ENCODE assay signal across 40 mouse cellular contexts in the genomic region with DNA sequence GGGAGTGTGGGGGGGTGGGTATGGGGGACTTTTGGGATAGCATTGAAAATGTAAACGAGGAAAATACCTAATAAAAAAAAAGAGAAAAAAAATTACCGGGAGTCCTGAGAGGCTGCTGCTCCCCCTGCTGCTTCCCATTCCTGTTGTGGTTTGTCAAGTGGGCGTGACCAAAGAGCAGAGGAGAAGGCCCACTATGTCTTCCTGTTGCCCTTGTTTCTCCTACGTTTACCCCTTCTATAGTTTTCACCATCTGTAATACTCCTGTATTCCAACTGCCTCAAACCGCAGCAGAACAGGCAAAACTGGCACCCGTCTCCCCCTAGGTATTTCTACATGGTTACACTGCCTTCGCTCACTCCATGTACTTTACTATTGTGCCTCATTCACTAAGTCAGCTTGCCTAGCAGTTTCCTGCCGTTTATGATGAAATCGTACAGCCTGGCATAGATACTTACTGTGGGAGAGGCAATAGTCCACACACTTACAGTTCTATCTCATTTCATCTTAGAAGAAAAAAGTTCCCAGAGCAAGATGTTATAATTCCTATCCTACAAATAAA. TPM values are rescaled to one million over a fixed set of nuclear protein-coding genes. Genes with fewer than 3 reads are reported as not detected.
DNase-seq lines count a peak whose midpoint lies in the region; ATAC-seq and TF ChIP-seq lines count a peak whose summit lies in the region.
"Had no signal": no experiment of that assay in that cellular context is flagged by ENCODE, and none has a peak within 500 bp of the region (broad histone marks: within the 10 kb centered on the region; RNA-seq: fewer than 3 reads in every experiment).

No protein-coding gene starts in this region.

- intact Hi-C loops in heart, adult 2 months (cut with DNase I), result no loop called here

- no peak overlapping the region for H3K9ac ChIP-seq in heart, adult 2 months (ENCODE audit: low read depth, low read length)
- H3K9ac ChIP-seq: embryonic facial prominence, embryonic 13.5 days; forebrain, embryonic 15.5 days; heart, embryonic 13.5 days; liver, embryonic 15.5 days; lung, embryonic 15.5 days; midbrain, embryonic 15.5 days had no signal

- TF ChIP-seq POLR2A in heart, adult 2 months (IDR thresholded peaks at IDR 0.05; ENCODE audit: insufficient read depth, low read depth, low read length), result no peak

- H3K36me3 ChIP-seq in heart, adult 2 months (ENCODE audit: control insufficient read depth, insufficient read depth, low read length), result no peaks in the 10 kb centered on the region
- H3K36me3 ChIP-seq: embryonic facial prominence, embryonic 13.5 days; forebrain, embryonic 10.5 days; forebrain, embryonic 15.5 days; heart, embryonic 13.5 days; hindbrain, embryonic 10.5 days; liver, embryonic 15.5 days; lung, embryonic 15.5 days; midbrain, embryonic 15.5 days had no signal

- TF ChIP-seq EP300 in heart, adult 2 months (IDR thresholded peaks at IDR 0.05; ENCODE audit: insufficient read depth, low read depth, low read length), result no peak

- no peaks in the 10 kb centered on the region for H3K79me2 ChIP-seq in heart, adult 2 months (replicated peaks; ENCODE audit: control insufficient read depth, insufficient read depth, low read length)

- DNase-seq in heart, adult 11 months, result peak; percentile 86
- no peak for DNase-seq in heart, adult 2 months
- DNase-seq in thymus, postnatal 14 days, result peak; percentile 7
- no peak for DNase-seq in thymus, postnatal 0 days (ENCODE audit: low spot score)
- no peak for DNase-seq in kidney, adult 8-10 months
- DNase-seq in lung, postnatal 25 days (ENCODE audit: low spot score), result no peak
- DNase-seq: adrenal gland, adult 2 months; adrenal gland, postnatal 36 days; cerebellum, adult 9-10 months; cerebellum, postnatal 36 days; gastrocnemius, postnatal 25 days; heart, postnatal 10 days; kidney, adult 18-20 months; kidney, postnatal 36 days; left cerebral cortex, postnatal 4 days; lung, postnatal 36 days; right cerebral cortex, postnatal 4 days had no signal

- no peaks in the 10 kb centered on the region for H3K27me3 ChIP-seq in heart, adult 2 months (ENCODE audit: control insufficient read depth, insufficient read depth, low read length)
- H3K27me3 ChIP-seq: embryonic facial prominence, embryonic 13.5 days; forebrain, embryonic 15.5 days; heart, embryonic 13.5 days; liver, embryonic 15.5 days; lung, embryonic 15.5 days; midbrain, embryonic 15.5 days had no signal

- 81% methylated on average over 9 of the region's 9 CpGs for WGBS in heart, adult 2 months

- no peak for TF ChIP-seq CTCF in heart, adult 2 months (IDR thresholded peaks at IDR 0.05)

- no peaks in the 10 kb centered on the region for H3K4me1 ChIP-seq in heart, adult 2 months (ENCODE audit: control insufficient read depth, insufficient read depth, low read length)
- H3K4me1 ChIP-seq: embryonic facial prominence, embryonic 13.5 days; forebrain, embryonic 10.5 days; heart, embryonic 13.5 days; liver, embryonic 15.5 days; lung, embryonic 15.5 days; midbrain, embryonic 15.5 days had no signal

- no peak overlapping the region for H3K4me3 ChIP-seq in heart, adult 2 months
- H3K4me3 ChIP-seq: embryonic facial prominence, embryonic 13.5 days; forebrain, embryonic 10.5 days; forebrain, embryonic 15.5 days; heart, embryonic 13.5 days; hindbrain, embryonic 10.5 days; layer of hippocampus, adult 2 months; liver, embryonic 15.5 days; lung, embryonic 15.5 days; midbrain, embryonic 15.5 days had no signal

- ATAC-seq in common myeloid progenitor, adult 5-6 weeks (replicated peaks; ENCODE audit: low read depth, poor library complexity, severe bottlenecking), result peak; percentile 76
- ATAC-seq in megakaryocyte progenitor cell, adult 5-6 weeks (replicated peaks; ENCODE audit: poor library complexity), result peak; percentile 87
- ATAC-seq: forebrain, embryonic 15.5 days; hindbrain, embryonic 16.5 days; midbrain, embryonic 15.5 days had no signal

- H3K27ac ChIP-seq in heart, adult 2 months, result no peak overlapping the region
- H3K27ac ChIP-seq: embryonic facial prominence, embryonic 13.5 days; forebrain, embryonic 10.5 days; forebrain, embryonic 15.5 days; heart, embryonic 13.5 days; hindbrain, embryonic 10.5 days; layer of hippocampus, adult 2 months; liver, embryonic 15.5 days; lung, embryonic 15.5 days; midbrain, embryonic 15.5 days; stomach, postnatal 0 days had no signal

RNA-seq across cellular contexts. Expression of gene Snx13, which starts 28.2 kb away (rescaled TPM):
- total RNA-seq in heart, adult 2 months (2021), result 10 to 100 TPM; 54.5 to 63.6 TPM
- 10.9 and 23.7 TPM in 2 replicates for polyA plus RNA-seq in heart, adult 2 months (2012; rRNA removed)
- 20.8 and 22.7 TPM in 2 replicates for polyA plus RNA-seq in thymus, postnatal 0 days (2015; fragmentation: Nextera tagmentation; extraction: Ambion mirVana)
- 18.7 and 33.2 TPM in 2 replicates for total RNA-seq in common myeloid progenitor, adult 5-6 weeks (2017)
- 16.9 and 20.6 TPM in 2 replicates for total RNA-seq in megakaryocyte progenitor cell, adult 5-6 weeks (2015)
- total RNA-seq in megakaryocyte progenitor cell, adult 5-6 weeks (2017), result 23.2 and 42.2 TPM in 2 replicates

RNA-seq across cellular contexts. Expression of gene Prps1l1, which starts 34.2 kb away (rescaled TPM):
- not detected for total RNA-seq in heart, adult 2 months (2021)
- not detected in 2 replicates for polyA plus RNA-seq in heart, adult 2 months (2012; rRNA removed)
- not detected in 2 replicates for polyA plus RNA-seq in thymus, postnatal 0 days (2015; fragmentation: Nextera tagmentation; extraction: Ambion mirVana)
- 0.55 TPM in 1 of 2 replicates, not detected in the other for total RNA-seq in common myeloid progenitor, adult 5-6 weeks (2017)
- 0.32 and 0.79 TPM in 2 replicates for total RNA-seq in megakaryocyte progenitor cell, adult 5-6 weeks (2015)
- 0.14 and 0.50 TPM in 2 replicates for total RNA-seq in megakaryocyte progenitor cell, adult 5-6 weeks (2017)
- total RNA-seq: adrenal gland, adult 2 months; adrenal gland, postnatal 36 days; gastrocnemius, adult 18-20 months; gastrocnemius, postnatal 25 days; heart, adult 8-10 months; heart, postnatal 10 days; layer of hippocampus, adult 2 months; layer of hippocampus, postnatal 25 days; left cerebral cortex, adult 8-10 months; left cerebral cortex, postnatal 4 days had no signal
- polyA plus RNA-seq: adrenal gland, adult 2 months; embryonic facial prominence, embryonic 13.5 days; forebrain, embryonic 10.5 days; forebrain, embryonic 15.5 days; frontal cortex, adult 2 months; heart, embryonic 13.5 days; hindbrain, embryonic 10.5 days; hindbrain, embryonic 16.5 days; intestine, embryonic 14.5 days; kidney, embryonic 16.5 days; limb, embryonic 14.5 days; liver, embryonic 15.5 days; lung, embryonic 15.5 days; midbrain, embryonic 15.5 days; neural tube, embryonic 11.5 days; spleen, adult 2 months; stomach, postnatal 0 days had no signal

Comparison
In these comparisons a context has a peak if more than half of its experiments do, and no peak if none do; other contexts are left out.
1. DNase-seq: peak in heart, adult 11 months (single experiment) and thymus, postnatal 14 days (single experiment); none in heart, adult 2 months (0 of 2), thymus, postnatal 0 days (single experiment), kidney, adult 8-10 months (0 of 2) and lung, postnatal 25 days (single experiment).